Mouse (Mus musculus) bone marrow macrophage, adult 2 months (primary cell): Measurements from ENCODE around the gene Il21r. TPM values are rescaled to one million over a fixed set of nuclear protein-coding genes. Genes with fewer than 3 reads are reported as not detected.
A peak's percentile ranks its signal among the peaks of the same experiment; 100 is the strongest.

Experiments
- H3K27ac ChIP-seq: 2 replicates; pipeline ENCODE4 v1.5.1; 2012; ENCODE audit warnings: low read depth, low read length; ENCODE audit not compliant: insufficient read depth
- H3K4me1 ChIP-seq: 2 replicates; pipeline ENCODE4 v1.6.1; 2012; ENCODE audit warnings: low read length; ENCODE audit not compliant: control insufficient read depth, insufficient read depth
- H3K4me3 ChIP-seq: 2 replicates; pipeline ENCODE4 v1.5.1; 2012; ENCODE audit warnings: mild to moderate bottlenecking, low read length, moderate library complexity; ENCODE audit not compliant: insufficient read depth
- CTCF ChIP-seq: IDR thresholded peaks from 2 replicates; pipeline ENCODE4 v1.5.1; 2012; ENCODE audit warnings: low read depth, mild to moderate bottlenecking, low read length, moderate library complexity
- POLR2A ChIP-seq: IDR thresholded peaks from 2 replicates; pipeline ENCODE4 v1.6.1; 2012; ENCODE audit warnings: mild to moderate bottlenecking, low read depth, low read length, borderline replicate concordance
- polyA plus RNA-seq: library from polyadenylated mRNA; stranded (reverse); fragments of >200 nt; gene quantifications from 2 replicates; pipeline ENCODE4 v1.2.4, GENCODE M21; 2012; ENCODE audit not compliant: missing spikeins, insufficient read depth, insufficient read length

The Il21r gene
- polyA plus RNA-seq, 1 experiment, result 37.0 TPM

GRCm38 (mm10) chr7:125630989-125631388 lies 27.8 kb downstream of the Il21r start:
- Histone ChIP-seq H3K4me1 (peaks cover 24% of the 10 kb centered on the region), H3K4me3 (0 out of 2 replicates have a peak overlapping the region, but pooled peaks have one; percentile 1), H3K27ac (0 out of 2 replicates have a peak overlapping the region, but pooled peaks have one; percentile 46)
- TF ChIP-seq POLR2A (no peak), CTCF (no peak)

GRCm38 (mm10) chr7:125637220-125638140 lies 34.3 kb downstream of the Il21r start:
- Histone ChIP-seq H3K4me3 (no peak overlapping the region), H3K4me1 (peaks cover 16% of the 10 kb centered on the region), H3K27ac (no peak overlapping the region)
- TF ChIP-seq CTCF (no peak), POLR2A (no peak)

- H3K27ac ChIP-seq, result no peak overlapping the region
- no peak for TF ChIP-seq CTCF
- peaks cover 16% of the 10 kb centered on the region for H3K4me1 ChIP-seq
- H3K4me3 ChIP-seq, result no peak overlapping the region
Observed at GRCm38 (mm10) chr7:125638376-125638775, 35.1 kb downstream of the Il21r start.

- H3K4me1 ChIP-seq, result peaks cover 16% of the 10 kb centered on the region
- no peak overlapping the region for H3K27ac ChIP-seq
- peak; percentile 99 for TF ChIP-seq CTCF
- no peak for TF ChIP-seq POLR2A
- no peak overlapping the region for H3K4me3 ChIP-seq
Observed at GRCm38 (mm10) chr7:125638870-125639386, 35.7 kb downstream of the Il21r start.

- TF ChIP-seq POLR2A, result no peak
- no peak overlapping the region for H3K27ac ChIP-seq
- H3K4me3 ChIP-seq, result no peak overlapping the region
- no peaks in the 10 kb centered on the region for H3K4me1 ChIP-seq
Observed at GRCm38 (mm10) chr7:125643880-125644279, 40.7 kb downstream of the Il21r start.

GRCm38 (mm10) chr7:125645413-125645812 lies 42.2 kb downstream of the Il21r start:
- H3K4me3 ChIP-seq, result no peak overlapping the region
- H3K27ac ChIP-seq, result no peak overlapping the region
- no peaks in the 10 kb centered on the region for H3K4me1 ChIP-seq
- TF ChIP-seq POLR2A (no peak), CTCF (no peak)

GRCm38 (mm10) chr7:125649013-125649412 lies 45.8 kb downstream of the Il21r start:
- TF ChIP-seq CTCF (no peak), POLR2A (no peak)

GRCm38 (mm10) chr7:125657511-125657910 lies 54.3 kb downstream of the Il21r start:
- H3K4me1 ChIP-seq, result no peaks in the 10 kb centered on the region
- no peak overlapping the region for H3K4me3 ChIP-seq
- TF ChIP-seq CTCF (no peak), POLR2A (no peak)
- H3K27ac ChIP-seq, result no peak overlapping the region

More at GRCm38 (mm10) chr7:125649013-125649412, 45.8 kb downstream of the Il21r start:
- H3K4me3 ChIP-seq, result no peak overlapping the region
- no peaks in the 10 kb centered on the region for H3K4me1 ChIP-seq
- H3K27ac ChIP-seq, result no peak overlapping the region

GRCm38 (mm10) chr7:125663654-125664053 lies 60.4 kb downstream of the Il21r start:
- no peaks in the 10 kb centered on the region for H3K4me1 ChIP-seq
- no peak for TF ChIP-seq CTCF
- TF ChIP-seq POLR2A, result no peak
- no peak overlapping the region for H3K27ac ChIP-seq
- no peak overlapping the region for H3K4me3 ChIP-seq

GRCm38 (mm10) chr7:125670865-125671264 lies 67.6 kb downstream of the Il21r start:
- Histone ChIP-seq H3K27ac (no peak overlapping the region), H3K4me3 (no peak overlapping the region), H3K4me1 (peaks cover 11% of the 10 kb centered on the region)
- TF ChIP-seq POLR2A, result no peak
- TF ChIP-seq CTCF, result no peak
